Mouse (Mus musculus): ENCODE measurements at regions not wholly inside any gene's neighbourhood (a gene's known extent, or its start where the extent isn't known, plus 50 kb on each side); places are given as distances from the start of the nearest gene placed in this dataset.

GRCm38 (mm10) chr13:52007585-52008395 lies 161.3 kb downstream of the Gadd45g start:
- intact Hi-C loops (cut with DNase I; ENCODE audit: low total_unique reads): no loop called here
- DNase-seq: no peak

GRCm38 (mm10) chr13:52009231-52009630 lies 162.8 kb downstream of the Gadd45g start:
- intact Hi-C loops (cut with DNase I; ENCODE audit: low total_unique reads): no loop called here

GRCm38 (mm10) chr13:52009766-52010165 lies 163.3 kb downstream of the Gadd45g start:
- no peak for DNase-seq
- intact Hi-C loops (cut with DNase I; ENCODE audit: low total_unique reads): no loop called here

More at GRCm38 (mm10) chr13:52009231-52009630, 162.8 kb downstream of the Gadd45g start:
- DNase-seq: no peak

- no peak for DNase-seq
- intact Hi-C loops (cut with DNase I; ENCODE audit: low total_unique reads): no loop called here
Observed at GRCm38 (mm10) chr13:52011001-52011400, 164.5 kb downstream of the Gadd45g start.

DNA sequence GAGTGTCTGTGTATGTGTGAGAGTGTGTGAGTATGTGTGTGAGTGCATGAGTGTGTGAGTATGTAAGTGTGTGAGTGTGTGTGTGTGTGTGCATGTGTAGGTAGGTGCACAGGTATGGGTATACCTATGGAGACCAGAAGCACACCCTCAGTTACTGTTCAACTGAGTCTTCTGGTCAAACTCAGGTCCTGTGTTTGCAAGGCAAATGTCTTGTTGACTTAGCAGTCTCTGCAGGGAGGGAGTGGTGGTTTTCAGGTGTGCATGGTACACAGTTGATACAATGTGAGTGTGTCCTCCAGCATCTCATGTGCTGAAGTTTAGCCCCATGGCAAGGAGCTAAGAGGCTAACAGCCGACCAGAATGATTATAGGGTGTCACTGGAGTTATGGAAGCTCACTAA lies 166.7 kb downstream of the Gadd45g start:
- DNase-seq: no peak
- intact Hi-C loops (cut with DNase I; ENCODE audit: low total_unique reads): no loop called here

GRCm38 (mm10) chr13:52013757-52014156 lies 167.3 kb downstream of the Gadd45g start:
- DNase-seq: no peak
- intact Hi-C loops (cut with DNase I; ENCODE audit: low total_unique reads): no loop called here

- DNase-seq: no peak
- intact Hi-C loops (cut with DNase I; ENCODE audit: low total_unique reads): no loop called here
Observed at GRCm38 (mm10) chr13:52014566-52014965, 168.1 kb downstream of the Gadd45g start.

DNA sequence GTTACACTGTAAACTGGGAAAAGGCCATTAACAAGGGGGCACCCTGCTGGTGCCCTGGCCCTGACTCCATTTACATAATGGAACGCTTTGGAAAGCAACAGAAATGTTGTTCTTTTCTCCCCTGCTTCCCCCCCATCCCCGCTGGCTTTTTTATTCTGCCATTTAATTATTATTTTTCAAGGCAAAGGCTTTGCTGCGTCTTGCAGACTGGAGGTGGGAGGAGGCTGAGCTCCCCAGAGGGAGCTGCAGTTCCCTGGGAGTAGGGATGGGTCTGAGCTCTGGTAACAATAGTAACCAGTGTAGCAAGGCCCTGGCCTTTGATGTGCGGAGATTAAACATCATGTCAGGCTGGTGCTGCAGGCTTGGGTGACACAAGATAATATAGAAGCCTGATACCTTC lies 168.6 kb downstream of the Gadd45g start:
- no peak for DNase-seq
- intact Hi-C loops (cut with DNase I; ENCODE audit: low total_unique reads): no loop called here

- DNase-seq: no peak
- intact Hi-C loops (cut with DNase I; ENCODE audit: low total_unique reads): no loop called here
Observed at GRCm38 (mm10) chr13:52015496-52015895, 169.0 kb downstream of the Gadd45g start.

DNA sequence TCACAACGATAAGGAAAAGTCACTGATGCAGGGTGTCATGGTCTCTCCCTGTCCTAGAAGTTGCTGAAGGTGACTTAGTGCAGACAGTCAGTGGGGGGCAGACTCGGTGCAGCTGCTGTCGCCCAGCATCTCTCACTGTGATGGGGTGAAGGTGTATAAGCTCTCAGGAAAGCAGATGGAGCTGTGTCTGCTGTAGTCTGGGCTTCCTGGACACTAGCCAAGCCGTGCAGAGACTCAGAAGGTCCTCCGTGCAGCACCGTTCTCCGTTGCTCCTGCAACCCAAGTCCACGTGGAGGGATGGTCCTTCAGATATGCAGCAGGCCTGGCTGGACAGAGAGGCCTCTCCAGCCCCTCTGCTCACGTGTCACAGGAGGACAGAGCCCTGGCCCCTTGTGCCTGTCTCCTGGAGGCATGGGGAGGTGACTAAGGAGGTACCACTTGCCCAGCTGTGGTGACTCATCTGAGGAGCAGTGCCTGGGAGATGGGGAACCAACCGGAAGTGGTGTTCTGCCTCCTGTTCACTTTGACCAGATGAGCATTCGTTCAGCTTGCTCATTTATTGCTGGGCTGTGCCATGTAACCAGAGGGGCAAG lies 171.2 kb downstream of the Gadd45g start:
- DNase-seq: no peak
- intact Hi-C loops (cut with DNase I; ENCODE audit: low total_unique reads): no loop called here

DNA sequence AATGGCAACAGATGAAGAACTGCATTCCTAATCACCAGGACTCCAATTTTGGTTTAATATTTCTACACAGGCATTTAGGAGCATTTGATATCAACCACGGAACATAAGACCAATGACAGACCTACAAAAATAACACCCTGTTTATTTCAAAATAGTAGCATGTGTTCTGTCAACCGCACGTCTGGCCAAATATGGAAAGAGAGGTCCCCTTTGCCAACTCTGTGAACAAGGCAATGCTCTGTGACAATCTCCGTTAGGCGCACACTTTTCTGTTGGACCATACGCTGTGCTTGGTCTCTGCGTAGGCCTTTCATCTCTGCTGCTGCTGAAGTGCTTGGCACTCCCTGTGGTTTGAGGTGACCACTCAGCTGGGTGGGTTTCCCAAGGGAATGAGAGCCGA lies 173.2 kb downstream of the Gadd45g start:
- intact Hi-C loops (cut with DNase I; ENCODE audit: low total_unique reads): loop anchor here (10.0 kb wide), 1 partner anchor 175 kb away; the partner anchor contains the start of gene Gadd45g
- DNase-seq: no peak

DNA sequence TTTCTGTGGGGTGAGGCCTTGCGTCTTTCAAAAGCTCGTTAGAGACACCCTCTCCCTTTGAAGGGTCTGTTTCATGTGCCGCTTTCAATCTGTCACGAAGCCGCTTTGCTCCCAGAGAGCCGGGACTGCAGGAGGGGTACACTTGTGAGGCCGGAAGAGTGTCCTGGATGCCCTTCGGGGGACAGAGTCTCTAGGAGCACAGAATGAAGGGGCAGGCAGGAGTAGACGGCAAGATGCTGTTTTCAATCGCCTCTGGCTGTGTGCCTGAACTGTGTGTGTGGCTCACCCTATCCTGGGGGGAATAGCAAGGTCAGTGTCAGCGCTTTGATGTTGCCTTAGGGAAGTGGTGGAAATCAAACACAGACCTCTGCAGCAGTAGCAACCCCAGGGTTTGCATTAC lies 174.7 kb downstream of the Gadd45g start:
- DNase-seq: no peak
- intact Hi-C loops (cut with DNase I; ENCODE audit: low total_unique reads): loop anchor here (10.0 kb wide), 1 partner anchor 176 kb away; the partner anchor contains the start of gene Gadd45g

GRCm38 (mm10) chr13:52021828-52022227 lies 175.3 kb downstream of the Gadd45g start:
- intact Hi-C loops (cut with DNase I; ENCODE audit: low total_unique reads): loop anchor here (10.0 kb wide), 1 partner anchor 177 kb away; the partner anchor contains the start of gene Gadd45g
- no peak for DNase-seq

- intact Hi-C loops (cut with DNase I; ENCODE audit: low total_unique reads): loop anchor here (10.0 kb wide), 1 partner anchor 178 kb away; the partner anchor contains the start of gene Gadd45g
- no peak for DNase-seq
Observed at GRCm38 (mm10) chr13:52022529-52022928, 176.1 kb downstream of the Gadd45g start.

- intact Hi-C loops (cut with DNase I; ENCODE audit: low total_unique reads): loop anchor here (10.0 kb wide), 1 partner anchor 180 kb away; the partner anchor contains the start of gene Gadd45g
- DNase-seq: peak; percentile 68
Observed at GRCm38 (mm10) chr13:52024349-52024748, 177.9 kb downstream of the Gadd45g start.

DNA sequence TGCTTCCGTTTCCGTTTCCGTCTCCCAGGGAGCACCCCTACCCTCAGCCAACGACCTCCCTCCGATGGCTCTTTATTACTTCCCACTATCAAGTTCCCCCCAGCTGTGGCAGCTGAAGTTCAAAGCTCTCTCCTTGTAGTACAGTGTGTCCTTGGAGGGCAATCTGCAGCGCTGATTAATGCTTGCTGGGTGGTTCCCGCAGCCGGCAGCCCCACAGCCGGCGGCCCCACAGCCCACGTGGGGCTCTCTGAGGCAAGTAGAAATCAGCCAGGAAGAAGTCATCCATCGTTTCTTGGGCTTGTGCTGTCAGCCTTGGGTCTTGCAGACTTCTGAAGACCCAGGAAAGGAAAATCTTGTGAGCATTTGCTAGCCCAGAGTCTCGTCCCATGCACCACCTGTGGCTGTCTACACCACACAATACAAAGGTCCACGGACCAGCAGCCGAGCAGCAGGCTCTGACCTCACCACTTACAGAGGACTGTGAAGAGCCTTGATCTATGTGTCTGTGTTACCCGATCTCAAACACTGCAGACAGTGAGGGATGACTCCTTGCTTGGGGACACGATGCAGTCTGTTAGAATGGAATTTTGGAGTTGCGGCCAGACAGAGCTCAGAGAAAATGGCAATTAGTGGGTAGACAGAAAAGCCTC lies 178.5 kb downstream of the Gadd45g start:
- intact Hi-C loops (cut with DNase I; ENCODE audit: low total_unique reads): loop anchor here (10.0 kb wide), 1 partner anchor 180 kb away; the partner anchor contains the start of gene Gadd45g
- peak; percentile 66 for DNase-seq

DNA sequence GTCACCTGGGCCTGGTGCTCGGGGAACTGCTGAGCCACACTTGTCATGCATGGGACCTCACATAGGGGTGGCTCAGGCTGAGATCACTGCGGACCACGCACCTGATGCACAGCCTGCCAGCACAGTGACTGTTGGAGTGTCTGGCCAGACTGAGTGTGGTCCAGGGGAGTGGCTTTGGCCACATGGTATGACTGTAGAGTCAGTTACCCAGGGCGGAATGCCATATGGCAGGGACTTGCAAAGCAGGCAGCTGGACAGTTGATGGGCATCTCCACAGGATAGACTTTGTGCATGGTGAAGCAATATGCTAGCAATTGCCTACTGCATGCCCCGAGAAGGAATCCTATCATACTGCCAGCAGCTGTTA lies 179.0 kb downstream of the Gadd45g start:
- intact Hi-C loops (cut with DNase I; ENCODE audit: low total_unique reads): loop anchor here (10.0 kb wide), 1 partner anchor 181 kb away; the partner anchor contains the start of gene Gadd45g
- DNase-seq: peak; percentile 82

DNA sequence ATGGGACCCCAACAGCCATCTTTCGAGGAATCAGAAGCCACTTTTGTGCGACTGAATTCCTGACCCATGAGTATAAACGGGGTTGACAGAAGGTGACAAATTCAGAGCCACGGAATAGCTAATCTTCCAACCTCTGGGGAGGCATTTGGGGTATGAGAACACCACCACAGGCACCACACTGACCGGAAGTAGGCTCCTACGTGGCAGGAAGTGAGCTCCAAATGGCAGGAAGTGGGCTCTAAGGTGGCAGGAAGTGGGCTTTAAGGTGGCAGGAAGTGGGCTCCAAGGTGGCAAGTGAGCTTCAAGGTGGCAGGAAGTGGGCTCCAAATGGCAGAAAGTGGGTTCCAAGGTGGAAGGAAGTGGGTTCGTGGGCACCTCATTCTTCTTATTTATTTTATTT lies 179.8 kb downstream of the Gadd45g start:
- intact Hi-C loops (cut with DNase I; ENCODE audit: low total_unique reads): loop anchor here (10.0 kb wide), 1 partner anchor 181 kb away; the partner anchor contains the start of gene Gadd45g
- no peak for DNase-seq

GRCm38 (mm10) chr13:52029868-52030422 lies 183.5 kb downstream of the Gadd45g start:
- intact Hi-C loops (cut with DNase I; ENCODE audit: low total_unique reads): loop anchor here (10.0 kb wide), 1 partner anchor 185 kb away; the partner anchor contains the start of gene Gadd45g
- no peak for DNase-seq

DNA sequence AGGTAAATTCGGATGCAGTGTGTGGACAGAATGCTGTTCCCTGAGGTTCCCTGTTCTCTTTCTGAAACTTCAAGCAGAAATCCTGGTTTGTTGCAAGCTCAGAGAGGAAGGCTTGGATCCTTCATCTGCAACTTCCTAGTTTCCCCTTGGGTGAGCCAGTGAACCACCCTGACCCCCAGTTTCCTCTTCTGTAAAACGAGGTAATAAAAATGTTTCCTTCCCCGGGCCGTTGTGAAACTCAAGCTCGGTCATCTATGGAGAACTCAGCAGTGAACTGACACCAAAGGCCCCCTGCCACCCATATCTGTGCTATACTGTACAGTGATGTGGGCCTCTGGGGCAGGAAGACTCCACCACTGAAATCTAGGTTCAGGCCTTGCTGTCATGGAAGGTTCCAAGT lies 185.0 kb downstream of the Gadd45g start:
- intact Hi-C loops (cut with DNase I; ENCODE audit: low total_unique reads): no loop called here
- DNase-seq: no peak
